Mouse (Mus musculus) heart, postnatal 0 days (tissue): Measurements from ENCODE around the gene Fam189a1.

Experiments
- CTCF ChIP-seq: IDR thresholded peaks from 2 replicates; pipeline ENCODE4 v1.5.1; 2016; ENCODE audit warnings: antibody characterized with exemption, control low read depth, low read depth
- EP300 ChIP-seq: IDR thresholded peaks from 2 replicates; pipeline ENCODE4 v1.6.1; 2016; ENCODE audit warnings: antibody characterized with exemption, low read depth

DNA sequence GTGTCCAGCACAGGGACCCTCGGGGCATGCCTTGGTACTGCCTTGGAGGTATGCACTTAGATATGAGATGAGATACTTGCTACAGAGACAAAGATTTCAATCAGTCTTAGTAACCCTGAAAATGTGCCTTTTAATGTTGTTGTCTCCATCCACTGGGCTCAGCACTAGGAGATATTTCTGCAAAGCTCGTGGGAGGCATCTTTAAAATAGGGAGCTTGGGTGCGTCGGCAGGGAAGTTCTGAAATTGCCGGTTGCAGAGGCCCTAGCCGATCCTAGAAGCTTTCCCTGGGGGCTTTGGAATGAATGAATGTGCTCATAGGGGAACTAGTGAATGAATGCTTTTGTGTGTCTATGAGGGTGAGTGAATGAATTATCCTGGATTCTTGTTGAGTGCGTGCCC lies 412.8 kb downstream of the Fam189a1 start:
- TF ChIP-seq EP300, result no peak
- TF ChIP-seq CTCF, result no peak
